Mouse (Mus musculus): ENCODE measurements around the gene Lgals3. TPM values are rescaled to one million over a fixed set of nuclear protein-coding genes. Genes with fewer than 3 reads are reported as not detected.

The Lgals3 gene
- total RNA-seq, 2 experiments from 2014 or later: 3.5 to 4.0 TPM

DNA sequence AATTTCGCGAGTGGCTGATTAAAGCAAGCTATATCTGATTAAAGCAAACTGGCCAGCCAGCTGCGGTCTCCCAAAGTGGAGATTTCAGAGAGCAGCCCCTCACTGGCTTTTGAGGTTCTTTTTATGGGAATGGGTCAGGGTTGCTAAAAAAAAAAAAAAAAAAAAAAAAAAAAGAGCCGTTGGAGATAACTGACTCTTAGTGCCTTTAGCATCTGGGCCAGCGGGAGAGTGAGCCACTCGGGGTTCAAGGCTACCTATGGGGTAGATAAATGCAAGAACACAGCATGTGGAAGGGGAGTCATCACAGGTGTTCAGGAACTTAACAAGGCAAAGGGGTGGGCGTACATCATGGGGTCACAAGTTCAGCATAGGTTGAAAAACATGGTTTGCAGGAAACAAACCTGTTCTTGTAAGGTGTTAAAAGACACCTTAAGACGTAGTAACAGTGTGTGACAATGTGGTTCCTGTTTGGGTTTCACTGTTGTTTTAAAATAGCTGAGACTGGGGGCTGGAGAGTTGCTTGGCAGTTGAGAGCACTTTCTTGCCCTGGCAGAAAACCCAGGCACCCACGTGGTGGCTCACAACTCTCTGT lies 51.6 kb downstream of the Lgals3 start:
- intact Hi-C loops (cut with DNase I): loop anchor here (5.0 kb wide), 2 partner anchors 53 to 113 kb away; no protein-coding TSS in a partner anchor
- no peak for DNase-seq (ENCODE audit: low spot score)

DNA sequence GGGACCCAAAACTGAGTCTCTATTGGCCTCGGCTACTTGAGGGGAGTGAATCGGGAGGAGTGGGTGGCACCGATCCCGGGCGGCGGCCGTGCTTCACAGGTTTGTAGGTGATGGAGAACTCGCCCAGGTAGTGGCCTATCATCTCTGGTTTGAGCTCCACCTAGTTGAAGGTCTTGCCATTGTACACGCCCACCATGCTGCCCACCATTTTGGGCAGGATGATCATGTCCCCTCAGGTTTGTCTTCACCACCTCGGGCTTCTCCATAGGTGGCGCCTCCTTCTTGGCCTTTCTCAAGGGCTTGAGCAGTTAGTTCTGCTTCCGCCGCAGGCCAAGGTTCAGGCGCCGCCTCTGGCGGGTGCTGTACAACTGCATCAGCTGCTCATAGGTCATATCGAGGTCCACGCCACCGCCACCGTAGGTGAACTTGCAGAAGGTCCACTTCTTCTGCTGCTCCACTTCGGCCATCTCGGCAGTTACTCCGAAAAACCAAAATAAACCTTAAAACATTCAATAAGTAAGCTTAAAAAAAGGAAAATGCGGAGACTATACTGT lies 52.2 kb downstream of the Lgals3 start:
- intact Hi-C loops (cut with DNase I): loop anchor here (5.0 kb wide), 2 partner anchors 53 to 113 kb away; no protein-coding TSS in a partner anchor
- no peak for DNase-seq (ENCODE audit: low spot score)

DNA sequence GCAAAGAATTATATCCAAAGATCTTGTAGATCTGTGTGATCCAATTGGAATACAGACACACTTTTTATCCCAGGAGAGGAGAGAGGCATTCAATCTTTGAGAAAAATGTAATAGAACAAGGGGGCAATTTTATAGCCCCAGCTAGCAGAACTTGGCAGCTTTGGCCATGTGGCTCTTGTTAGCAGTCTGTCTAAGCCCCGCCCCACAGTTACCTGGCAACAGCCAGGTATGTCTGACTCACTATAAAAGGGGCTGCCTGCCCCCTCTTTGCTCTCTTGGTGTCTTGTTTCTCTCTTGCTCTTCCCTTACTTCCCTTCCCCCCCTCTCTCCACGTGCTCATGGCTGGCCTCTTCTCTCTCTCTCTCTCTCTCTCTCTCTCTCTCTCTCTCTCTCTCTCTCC lies 54.1 kb downstream of the Lgals3 start:
- no peak for DNase-seq (ENCODE audit: low spot score)
- intact Hi-C loops (cut with DNase I): no loop called here

DNA sequence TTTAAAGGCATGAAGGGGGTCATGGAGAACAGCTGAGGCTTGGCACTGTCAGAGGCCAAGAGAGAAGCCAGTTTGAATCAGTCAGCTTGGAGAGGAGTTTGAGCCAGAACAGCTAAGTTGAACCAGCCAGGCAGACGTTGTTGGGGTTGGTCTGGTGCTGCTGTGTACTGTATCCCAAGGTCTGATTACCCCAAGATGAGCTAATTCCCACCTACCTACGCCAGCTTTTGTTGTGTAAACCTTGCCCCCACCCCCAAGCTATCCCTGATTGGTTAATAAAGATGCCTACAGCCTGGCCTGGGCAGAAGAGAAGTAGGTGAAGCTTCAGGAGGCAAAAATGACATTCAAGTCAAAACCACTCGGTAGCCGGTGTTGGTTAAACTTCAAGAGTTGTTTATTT lies 54.9 kb downstream of the Lgals3 start:
- intact Hi-C loops (cut with DNase I): no loop called here
- no peak for DNase-seq (ENCODE audit: low spot score)

DNA sequence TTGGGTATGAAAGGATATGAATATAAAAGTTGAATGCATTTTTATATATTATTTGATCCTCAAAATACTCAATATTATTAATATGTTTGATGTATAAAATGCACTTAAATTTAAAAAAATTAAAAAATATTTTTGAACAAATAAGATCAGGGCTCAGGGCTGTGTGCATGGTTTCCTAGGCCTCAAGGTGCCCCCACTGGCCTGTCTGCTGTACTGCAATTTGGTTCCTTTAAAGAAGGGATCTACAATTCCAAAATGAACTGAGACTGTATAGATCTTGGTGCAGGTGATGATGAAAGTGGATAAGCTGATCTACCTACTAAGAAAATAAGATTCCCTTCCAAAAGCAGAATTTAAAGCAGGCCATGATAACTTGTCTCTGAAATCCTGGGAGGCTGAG lies 65.4 kb downstream of the Lgals3 start:
- no peak for DNase-seq (ENCODE audit: low spot score)
- intact Hi-C loops (cut with DNase I): no loop called here

Other genes starting within 250 kb of the Lgals3 start
- gene Gch1, start 178.3 kb upstream of the Lgals3 start, total RNA-seq (2021): 1 to 10 TPM; 6.8 to 7.3 TPM
- 1 to 10 TPM in 1 of 2 experiments, under 1 TPM in 1; 0.75 to 1.8 TPM for gene Wdhd1, start 90.9 kb upstream of the Lgals3 start, total RNA-seq (2021)
- gene Socs4, start 90.8 kb upstream of the Lgals3 start, total RNA-seq (2021): 10 to 100 TPM; 13.1 to 16.9 TPM
- 10 to 100 TPM; 31.3 to 36.7 TPM for gene Mapk1ip1l, start 69.5 kb upstream of the Lgals3 start, total RNA-seq (2021)
- gene Dlgap5, start 50.7 kb downstream of the Lgals3 start, total RNA-seq (2021): 1 to 10 TPM in 1 of 2 experiments, under 1 TPM in 1; 0.57 to 1.1 TPM
- 10 to 100 TPM; 12.2 to 13.6 TPM for gene Fbxo34, start 82.7 kb downstream of the Lgals3 start, total RNA-seq (2021)
- gene Atg14, start 202.9 kb downstream of the Lgals3 start, total RNA-seq (2021): 10 to 100 TPM; 10.1 TPM

Measured in heart, postnatal 25 days (tissue).